Mouse (Mus musculus) lung, embryonic 14.5 days (tissue): ENCODE measurements at regions not wholly inside any gene's neighbourhood (a gene's known extent, or its start where the extent isn't known, plus 50 kb on each side); places are given as distances from the start of the nearest gene placed in this dataset.
A peak's percentile ranks its signal among the peaks of the same experiment; 100 is the strongest.

Source experiments
- ATAC-seq: fragments of 200-750 bp; cut with Nextera tagmentation; 2 replicates; pipeline ENCODE4 v1.8.0; 2017; ENCODE audit warnings: mild to moderate bottlenecking, moderate TSS enrichment, moderate library complexity; ENCODE audit not compliant: insufficient read depth
- DNase-seq: peaks from one replicate; pipeline ENCODE4 v3.0.0-alpha.2; 2015
- H3K27ac ChIP-seq: fragments of 300-500 bp; sonication (generic); 2 replicates; pipeline ENCODE4 v1.5.1; 2014; ENCODE audit warnings: low read depth, mild to moderate bottlenecking, moderate library complexity
- H3K27me3 ChIP-seq: fragments of 300-500 bp; sonication (generic); 2 replicates; pipeline ENCODE4 v1.6.1; 2014; ENCODE audit warnings: low read length, control low read depth; ENCODE audit not compliant: insufficient read depth
- H3K36me3 ChIP-seq: fragments of 300-500 bp; sonication (generic); 2 replicates; pipeline ENCODE4 v1.6.1; 2014; ENCODE audit warnings: control low read depth; ENCODE audit not compliant: insufficient read depth
- H3K4me1 ChIP-seq: fragments of 300-500 bp; sonication (generic); 2 replicates; pipeline ENCODE4 v1.6.1; 2014; ENCODE audit warnings: antibody characterized with exemption, control low read depth; ENCODE audit not compliant: insufficient read depth
- H3K4me2 ChIP-seq: fragments of 300-500 bp; sonication (generic); 2 replicates; pipeline ENCODE4 v1.6.1; 2014; ENCODE audit warnings: mild to moderate bottlenecking
- H3K4me3 ChIP-seq: fragments of 300-500 bp; sonication (generic); 2 replicates; pipeline ENCODE4 v1.5.1; 2014; ENCODE audit warnings: low read depth, low read length
- H3K9ac ChIP-seq: fragments of 300-500 bp; sonication (generic); 2 replicates; pipeline ENCODE4 v1.6.1; 2014
- H3K9me3 ChIP-seq: fragments of 300-500 bp; sonication (generic); 2 replicates; pipeline ENCODE4 v1.6.1; 2016; ENCODE audit warnings: low read depth, low read length, control low read depth
- CTCF ChIP-seq: IDR thresholded peaks from 2 replicates; pipeline ENCODE4 v1.5.1; 2016; ENCODE audit warnings: antibody characterized with exemption, low read depth
- WGBS: fragments of 180-500 bp; shearing (Covaris S2); extraction: QIAGEN DNeasy Blood & Tissue Kit; methylation state at CpG from one replicate; pipeline ENCODE4 v1.1.7; 2014; 5-methylcytosine and 5-hydroxymethylcytosine counted together

DNA sequence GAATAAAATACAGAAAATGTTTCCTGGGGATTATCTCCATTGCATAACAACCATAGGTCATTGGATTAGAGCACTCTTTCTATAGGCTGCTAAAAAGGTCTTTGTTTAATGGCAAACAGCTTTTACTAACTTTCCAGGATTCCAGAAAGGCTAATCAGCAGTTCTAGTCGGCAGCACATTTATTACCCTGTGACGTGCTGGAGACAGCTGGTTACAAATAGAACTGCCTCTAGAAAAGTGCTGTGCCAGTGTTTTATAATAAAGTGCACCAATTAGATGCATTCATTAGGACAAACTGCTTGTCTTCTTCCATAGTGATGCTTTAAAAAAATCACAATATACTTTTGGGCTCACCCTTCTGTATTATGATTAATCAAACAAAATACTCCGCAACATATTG lies 466.2 kb downstream of the Pabpc4l start:
- Histone ChIP-seq H3K4me3 (no peak overlapping the region), H3K27ac (no peak overlapping the region), H3K27me3 (no peaks in the 10 kb centered on the region), H3K9ac (no peak overlapping the region), H3K9me3 (no peaks in the 10 kb centered on the region), H3K36me3 (no peaks in the 10 kb centered on the region), H3K4me2 (no peak overlapping the region), H3K4me1 (no peaks in the 10 kb centered on the region)
- WGBS: 43% methylated on average over 3 of the region's 3 CpGs
- no peak for TF ChIP-seq CTCF
- ATAC-seq: no peak
- DNase-seq: peak; percentile 2

DNA sequence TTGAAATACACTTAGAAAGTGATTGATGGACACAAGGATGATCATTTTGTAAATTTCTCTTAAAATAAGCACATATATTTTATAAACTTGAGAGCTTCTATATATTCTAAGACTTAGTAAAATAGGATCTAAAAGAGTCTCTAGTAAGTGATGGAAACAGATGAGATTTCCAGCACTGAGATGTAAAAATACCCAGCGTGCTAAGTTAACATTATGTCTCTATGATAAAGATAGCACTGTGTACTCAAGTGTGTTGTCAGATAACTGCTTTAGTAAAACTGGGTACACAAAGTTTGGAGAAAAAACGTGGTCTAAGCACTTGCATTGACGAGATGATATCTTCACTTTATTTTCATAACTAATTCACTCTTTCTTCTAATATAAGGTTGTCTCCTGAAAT lies 479.4 kb downstream of the Pabpc4l start:
- DNase-seq (no peak), ATAC-seq (no peak)
- Histone ChIP-seq H3K9ac (no peak overlapping the region), H3K4me2 (no peak overlapping the region), H3K27ac (no peak overlapping the region), H3K4me1 (no peaks in the 10 kb centered on the region), H3K4me3 (no peak overlapping the region), H3K27me3 (no peaks in the 10 kb centered on the region), H3K9me3 (no peaks in the 10 kb centered on the region), H3K36me3 (no peaks in the 10 kb centered on the region)
- TF ChIP-seq CTCF: no peak
- WGBS: 66% methylated on average over 3 of the region's 3 CpGs

DNA sequence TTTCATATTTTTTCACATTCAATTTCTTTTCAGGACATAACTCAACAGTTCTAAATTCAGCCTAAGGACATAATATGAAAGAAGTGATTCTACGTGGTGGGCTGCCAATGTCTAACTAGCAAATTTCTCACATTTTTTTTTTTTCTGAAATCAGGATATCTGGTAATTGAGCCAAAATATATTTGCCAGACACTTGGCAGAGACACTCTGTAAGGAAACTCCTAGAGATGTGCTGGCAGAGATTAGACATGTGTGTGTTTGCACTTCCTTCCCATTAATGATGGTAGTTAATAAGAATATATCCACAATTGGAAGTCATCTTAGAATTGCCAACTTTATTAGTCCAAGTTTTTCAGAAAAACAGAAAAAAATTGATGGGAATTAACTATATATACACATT lies 513.6 kb downstream of the Pabpc4l start:
- no peak for TF ChIP-seq CTCF
- Histone ChIP-seq H3K36me3 (no peaks in the 10 kb centered on the region), H3K9me3 (no peaks in the 10 kb centered on the region), H3K27me3 (no peaks in the 10 kb centered on the region), H3K27ac (no peak overlapping the region), H3K9ac (no peak overlapping the region), H3K4me3 (no peak overlapping the region), H3K4me2 (no peak overlapping the region), H3K4me1 (no peaks in the 10 kb centered on the region)
- no peak for ATAC-seq
- DNase-seq: no peak
- WGBS: 60% methylated on average over 1 of the region's 1 CpGs

DNA sequence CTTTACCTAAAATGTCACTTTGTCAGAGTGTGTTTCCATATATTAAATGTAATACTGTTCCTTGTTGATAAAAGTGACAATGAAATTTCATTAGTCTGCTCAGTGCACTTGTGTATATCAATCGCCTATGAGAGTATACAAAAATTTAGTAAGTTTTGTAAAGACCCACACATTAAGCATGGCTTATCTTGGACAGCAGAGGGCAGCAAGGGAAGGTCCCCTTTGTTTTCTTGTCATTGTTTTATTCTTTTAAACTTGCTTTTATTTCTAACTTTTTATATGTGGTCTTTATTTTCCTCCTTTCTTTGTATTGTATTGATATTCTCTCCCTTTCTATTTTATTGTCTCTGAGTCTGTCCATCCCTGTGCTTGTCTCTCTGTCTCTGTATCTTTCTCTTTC lies 523.7 kb downstream of the Pabpc4l start:
- DNase-seq (peak; percentile 10), ATAC-seq (no peak)
- Histone ChIP-seq H3K4me1 (no peaks in the 10 kb centered on the region), H3K9ac (no peak overlapping the region), H3K9me3 (no peaks in the 10 kb centered on the region), H3K4me3 (no peak overlapping the region), H3K27ac (no peak overlapping the region), H3K27me3 (no peaks in the 10 kb centered on the region), H3K36me3 (no peaks in the 10 kb centered on the region), H3K4me2 (no peak overlapping the region)
- 49% methylated on average over 1 of the region's 1 CpGs for WGBS
- peak; percentile 37 for TF ChIP-seq CTCF
